Mouse (Mus musculus) heart, postnatal 14 days (tissue): ENCODE measurements around the gene Hist1h2ap. TPM values are rescaled to one million over a fixed set of nuclear protein-coding genes. Genes with fewer than 3 reads are reported as not detected.
A peak's percentile ranks its signal among the peaks of the same experiment; 100 is the strongest.
"Not testable (repeated sequence)": the region's sequence is repeated elsewhere in the genome, so short reads cannot be mapped to it uniquely, and the experiment has no call there.

Experiments used
- DNase-seq, 2 experiments: peaks; one replicate each; pipeline ENCODE4 v3.0.0; 2021 to 2022
- intact Hi-C: fragments of 180-260 bp; cut with DNase I; formaldehyde crosslinking; loops from one replicate; pipeline ENCODE4 v1.15.1; 2025
- long read RNA-seq, 2 experiments: library from polyadenylated mRNA; stranded (forward); transcript quantifications; one replicate each; pipeline ENCODE4 v2.0.0; 2021
- total RNA-seq, 2 experiments: library from RNA; stranded (reverse); gene quantifications; 2 replicates each; pipeline ENCODE4 v1.2.3; 2021

Gene Hist1h2ap
- total RNA-seq: 100 to 1,000 TPM in 1 of 2 experiments, 10 to 100 TPM in 1; 85.4 to 183 TPM
- long read RNA-seq, experiment 1: 0 reads
- long read RNA-seq, experiment 2, partial matches to known transcripts: 0 of 1 reads
- long read RNA-seq, experiment 2, other reads (novel, unspliced or antisense): 0 of 1 reads

- intact Hi-C loops: not testable (repeated sequence)
These were observed at the start of gene Hist1h2ap, which contains the start of gene Hist1h2br for GRCm38 (mm10) chr13:21833461-21833860. TSS of gene Hist1h2ap (minus strand) at chr13:21833507. TSS of gene Hist1h2br (plus strand) at chr13:21833743.

GRCm38 (mm10) chr13:21882760-21883405 is 49.6 kb upstream of the Hist1h2ap start:
- peak in 1 of 2 experiments; percentile 15 for DNase-seq
- intact Hi-C loops: no loop called here

More at GRCm38 (mm10) chr13:21833461-21833860, at the start of gene Hist1h2ap, which contains the start of gene Hist1h2br:
- DNase-seq: not testable (repeated sequence)

GRCm38 (mm10) chr13:21881878-21882669 is 48.8 kb upstream of the Hist1h2ap start:
- intact Hi-C loops: no loop called here
- DNase-seq: no peak

DNA sequence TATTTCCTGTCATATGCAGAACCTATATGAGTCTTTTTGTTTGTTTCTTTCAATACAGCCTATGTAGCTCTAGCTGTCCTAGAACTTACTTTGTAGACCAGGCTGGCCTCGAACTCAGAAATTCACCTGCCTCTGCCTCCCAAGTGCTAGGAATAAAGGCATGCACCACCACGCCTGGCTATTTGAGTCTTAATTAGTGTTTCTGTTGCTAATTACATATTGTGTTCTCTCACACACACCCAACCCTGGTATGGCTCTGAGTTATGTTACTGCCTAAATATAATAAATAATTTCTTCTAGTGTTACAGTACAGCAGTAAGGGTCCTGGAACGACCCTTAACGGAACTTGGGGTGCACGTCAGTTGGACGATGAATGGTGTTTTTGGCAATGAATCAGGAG is 47.4 kb upstream of the Hist1h2ap start:
- DNase-seq: no peak

DNA sequence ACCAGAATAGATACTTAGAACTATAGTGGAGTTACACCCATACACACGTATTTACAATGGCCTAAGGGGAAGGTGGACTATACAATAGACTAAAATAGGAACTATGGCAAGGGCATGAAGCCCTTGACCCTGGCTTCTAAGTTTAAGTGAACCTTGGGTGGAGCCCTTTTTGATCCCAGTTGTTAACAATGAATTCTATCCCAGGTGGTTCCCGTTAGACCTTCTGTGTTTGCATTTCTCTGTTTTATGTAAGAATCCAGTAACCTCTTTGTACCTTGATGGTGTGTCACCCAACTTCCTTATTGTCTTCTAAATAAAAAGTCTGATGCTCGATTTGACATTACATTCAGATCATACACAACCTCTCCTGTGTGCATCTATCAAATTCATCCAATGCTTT is 32.2 kb upstream of the Hist1h2ap start:
- DNase-seq: not testable (repeated sequence)

More for the DNA sequence above, 47.4 kb upstream of the Hist1h2ap start:
- intact Hi-C loops: no loop called here

GRCm38 (mm10) chr13:21861608-21862007 is 28.3 kb upstream of the Hist1h2ap start:
- intact Hi-C loops: no loop called here
- DNase-seq: no peak

More for the DNA sequence above, 32.2 kb upstream of the Hist1h2ap start:
- intact Hi-C loops: not testable (repeated sequence)

DNA sequence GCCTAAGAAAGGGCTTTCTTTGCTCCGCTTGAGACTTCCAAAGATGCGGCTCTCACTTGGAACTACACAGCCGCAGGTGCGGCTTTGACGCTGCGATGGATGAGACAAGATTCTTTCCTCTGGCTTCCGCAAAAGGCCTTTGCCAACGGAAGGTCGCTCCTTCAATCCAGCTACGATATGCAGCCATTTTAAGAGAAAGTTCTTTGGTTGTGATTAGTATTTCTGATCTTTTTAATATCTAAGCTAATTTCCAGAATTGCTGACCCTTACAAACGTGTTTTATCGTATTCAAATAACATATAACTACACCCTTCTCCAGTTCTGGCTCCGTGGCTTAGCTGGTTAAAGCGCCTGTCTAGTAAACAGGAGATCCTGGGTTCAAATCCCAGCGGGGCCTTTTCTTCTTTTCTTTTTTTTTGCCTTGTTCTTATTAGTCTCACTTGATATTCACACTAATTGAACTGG is 22.4 kb upstream of the Hist1h2ap start:
- DNase-seq: no peak

DNA sequence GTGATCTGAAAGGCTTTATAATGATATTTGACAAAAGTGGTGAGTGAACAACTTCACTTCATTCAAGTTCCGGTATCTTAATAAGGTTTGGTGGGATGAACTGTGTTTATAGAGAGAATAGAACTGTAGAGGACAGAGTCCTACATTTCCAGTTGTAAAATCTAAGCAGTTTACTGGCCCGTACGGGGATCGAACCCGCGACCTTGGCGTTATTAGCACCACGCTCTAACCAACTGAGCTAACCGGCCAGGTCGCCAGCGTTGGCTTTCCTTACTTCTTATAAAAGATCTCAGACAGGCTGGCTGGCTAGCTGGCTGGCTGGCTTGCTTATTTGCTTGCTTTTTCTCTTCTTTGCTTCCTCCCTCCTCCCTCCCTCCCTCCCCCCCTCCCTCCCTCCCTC is 21.8 kb upstream of the Hist1h2ap start:
- peak; percentile 40 for DNase-seq
- intact Hi-C loops: no loop called here

More for the DNA sequence above, 22.4 kb upstream of the Hist1h2ap start:
- intact Hi-C loops: no loop called here

DNA sequence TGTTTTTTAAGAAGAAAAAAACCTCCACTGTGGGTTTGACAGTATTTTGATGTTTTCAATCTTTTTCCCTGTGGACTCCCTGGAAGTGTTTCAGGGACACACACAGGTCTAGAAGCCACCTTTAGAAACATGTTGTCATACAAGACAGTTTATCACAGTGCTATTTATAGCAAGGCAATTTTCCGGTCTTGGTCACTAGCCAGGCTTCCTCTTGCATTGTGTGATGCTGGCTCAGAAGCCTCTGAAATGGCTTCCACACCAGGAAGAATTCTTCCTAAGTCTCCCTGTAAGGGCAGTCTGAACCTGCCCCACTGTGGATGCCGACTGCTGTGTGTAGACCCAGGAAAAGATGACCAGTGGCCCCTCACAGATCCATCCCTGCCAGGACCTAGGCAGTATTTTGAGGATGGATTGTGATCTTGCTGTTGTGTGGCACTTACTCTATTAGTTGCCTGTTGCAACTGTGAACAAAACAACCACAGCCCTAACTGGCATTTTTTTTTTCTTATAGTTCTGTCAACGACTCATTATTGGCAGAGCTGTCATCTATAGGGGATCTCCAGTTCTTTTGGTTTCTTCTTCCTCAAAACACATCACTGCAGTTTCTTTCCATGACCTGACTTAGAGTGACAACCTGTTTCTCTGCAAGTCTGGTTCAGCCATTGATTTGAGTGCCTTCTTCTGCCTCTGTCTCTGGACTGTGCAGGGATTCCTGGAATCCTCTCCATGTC is 19.1 kb upstream of the Hist1h2ap start:
- peak; percentile 51 to 81 for DNase-seq

DNA sequence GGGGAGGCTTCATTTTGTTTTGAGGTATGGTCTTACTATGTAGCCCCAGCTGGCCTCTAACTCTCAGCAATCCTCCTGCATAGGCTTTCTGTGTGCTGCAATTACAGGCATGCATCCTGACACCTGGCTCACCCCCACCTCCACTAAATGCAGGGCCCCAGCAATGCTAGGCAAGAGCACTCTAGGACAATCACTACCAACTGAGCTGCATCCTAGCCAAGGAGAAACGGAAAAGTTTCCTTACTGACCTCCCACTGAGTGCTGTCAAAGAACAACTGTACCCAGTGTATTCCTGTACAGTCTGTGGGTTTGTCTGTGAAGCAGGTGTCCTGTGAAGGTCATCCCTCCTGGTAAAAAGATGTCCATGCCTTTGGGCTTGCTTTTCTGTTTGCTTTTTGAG is 17.4 kb upstream of the Hist1h2ap start:
- intact Hi-C loops, DNase-seq: not testable (repeated sequence)

More for the DNA sequence above, 19.1 kb upstream of the Hist1h2ap start:
- intact Hi-C loops: no loop called here

DNA sequence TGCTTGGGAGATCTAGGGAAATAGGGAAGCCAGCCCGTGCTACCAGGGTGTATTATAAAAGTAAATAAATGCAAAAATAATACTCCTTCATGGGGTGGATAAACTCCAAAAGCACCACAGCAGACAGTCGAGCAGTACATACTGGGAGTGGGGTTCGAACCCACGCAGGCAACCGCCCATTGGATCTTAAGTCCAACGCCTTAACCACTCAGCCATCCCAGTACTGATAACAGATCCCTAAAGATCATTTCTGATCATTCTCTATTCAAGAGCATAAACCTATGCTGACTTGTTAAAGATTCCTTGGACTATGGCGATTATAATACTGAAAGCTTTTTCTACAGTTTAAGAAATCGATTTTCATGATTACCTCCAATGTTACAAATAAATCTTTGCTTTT is 14.6 kb upstream of the Hist1h2ap start:
- no peak for DNase-seq
- intact Hi-C loops: loop anchor here (10.0 kb wide), 1 partner anchor 53 kb away; no protein-coding TSS in a partner anchor

DNA sequence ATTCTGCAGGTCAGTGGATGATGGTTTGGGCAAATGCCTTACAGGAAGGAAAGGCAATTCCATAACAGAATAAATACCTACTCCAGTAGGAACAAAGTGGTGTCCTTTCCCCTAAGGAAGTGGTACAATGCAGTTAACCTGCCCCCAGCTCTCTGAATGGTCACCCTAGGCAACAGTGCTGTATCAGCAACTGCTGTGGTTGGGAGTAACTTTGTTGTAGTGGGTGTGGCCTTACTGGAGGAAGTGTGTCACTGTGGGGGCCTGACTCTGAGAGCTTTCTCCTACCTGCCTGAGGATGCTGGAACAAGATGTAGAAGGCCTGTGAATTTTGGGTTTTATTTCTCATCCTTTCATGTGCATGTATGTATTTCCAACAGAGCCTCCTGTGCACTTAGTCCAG is 13.0 kb upstream of the Hist1h2ap start:
- DNase-seq: not testable (repeated sequence)
- intact Hi-C loops: loop anchor here (10.0 kb wide), 1 partner anchor 52 kb away; no protein-coding TSS in a partner anchor

GRCm38 (mm10) chr13:21840508-21840907 is 7.2 kb upstream of the Hist1h2ap start:
- not testable (repeated sequence) for DNase-seq
- intact Hi-C loops: loop anchor here (10.0 kb wide), 1 partner anchor 46 kb away; no protein-coding TSS in a partner anchor

- intact Hi-C loops: not testable (repeated sequence)
- peak in 1 of 2 experiments; percentile 12 for DNase-seq
These were observed 1.6 kb downstream of the Hist1h2ap start, which contains the start of gene Hist1h4n for GRCm38 (mm10) chr13:21831418-21832394. TSS of gene Hist1h4n (minus strand) at chr13:21832196.

DNA sequence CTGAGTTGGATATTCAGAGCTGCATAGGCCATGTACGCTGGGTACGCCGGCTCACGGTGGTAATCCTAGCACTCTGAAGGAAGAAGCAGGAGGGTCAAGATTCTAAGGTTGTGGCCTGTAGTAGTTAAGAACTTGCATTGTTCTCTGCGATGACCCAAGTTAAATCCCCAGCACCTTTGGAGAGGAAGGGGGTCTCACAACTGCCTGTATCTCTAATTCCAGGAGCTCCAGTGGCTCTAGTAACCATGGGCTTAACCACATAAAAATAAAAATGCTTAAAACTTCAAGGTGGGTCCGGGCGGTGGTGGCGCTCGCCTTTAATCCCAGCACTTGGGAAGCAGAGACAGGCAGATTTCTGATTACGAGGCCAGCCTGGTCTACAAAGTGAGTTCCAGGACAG is 3.0 kb downstream of the Hist1h2ap start:
- intact Hi-C loops: no loop called here
- no peak for DNase-seq

- intact Hi-C loops: loop anchor here (10.0 kb wide), 1 partner anchor 1926 kb away; the partner anchor contains the start of genes Hist1h2ab, Hist1h3b and Hist1h4b
- no peak for DNase-seq
These were observed 4.8 kb downstream of the Hist1h2ap start for GRCm38 (mm10) chr13:21828511-21828910.

- intact Hi-C loops: loop anchor here (10.0 kb wide), 1 partner anchor 1935 kb away; the partner anchor contains the start of genes Hist1h2ab, Hist1h3b and Hist1h4b
- not testable (repeated sequence) for DNase-seq
These were observed 13.0 kb downstream of the Hist1h2ap start for GRCm38 (mm10) chr13:21820082-21820890.

DNA sequence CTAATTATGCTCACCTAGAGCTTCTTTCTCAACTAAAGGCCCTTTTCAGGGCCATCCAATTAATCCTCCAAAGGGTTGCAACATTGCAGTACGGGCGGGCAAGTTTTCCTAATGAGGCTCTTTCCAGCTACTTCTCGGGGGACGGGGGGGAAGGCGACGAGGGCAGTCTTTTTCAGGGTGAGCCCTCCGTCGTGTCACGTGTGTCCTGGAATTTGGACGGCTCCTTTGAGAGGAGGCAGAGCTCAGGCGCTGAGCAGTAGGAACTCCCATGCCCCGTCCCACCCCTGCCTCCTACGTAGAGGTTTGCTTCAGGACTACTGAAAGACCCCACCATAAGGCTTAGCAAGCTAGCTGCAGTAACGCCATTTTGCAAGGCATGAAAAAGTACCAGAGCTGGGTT is 21.2 kb downstream of the Hist1h2ap start:
- DNase-seq, intact Hi-C loops: not testable (repeated sequence)
